In the genomic region with DNA sequence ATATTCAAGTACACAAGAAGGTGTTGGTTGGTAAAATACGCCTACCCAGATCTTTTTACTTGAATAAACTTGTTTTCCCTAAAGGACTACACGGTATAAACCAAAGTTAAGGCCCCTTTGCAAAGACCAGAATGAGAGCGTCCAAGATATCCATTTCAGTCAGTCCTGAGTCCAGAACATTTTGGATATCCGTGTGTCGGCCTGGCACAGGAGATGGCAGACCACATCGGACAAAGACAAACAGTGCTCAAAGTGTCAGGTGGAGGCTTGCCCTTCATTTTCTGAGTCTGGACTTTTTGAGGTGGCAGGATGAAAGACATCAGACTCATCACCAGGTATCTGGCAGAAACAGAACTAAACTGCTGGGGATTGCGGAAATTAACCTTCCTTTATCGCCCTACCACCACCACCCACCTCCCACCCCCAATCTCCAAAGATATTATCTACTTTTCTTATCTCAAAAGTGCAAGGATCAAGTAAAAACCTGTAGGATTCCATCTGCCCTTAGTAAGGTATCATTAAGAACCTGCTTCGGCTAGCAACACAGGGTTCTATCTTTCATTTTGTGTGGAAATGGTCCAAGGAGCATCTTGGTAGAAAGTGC, we compare ENCODE assay signal across 8 mouse cellular contexts. TPM values are rescaled to one million over a fixed set of nuclear protein-coding genes. Genes with fewer than 3 reads are reported as not detected.
A peak's percentile ranks its signal among the peaks of the same experiment; 100 is the strongest.
DNase-seq lines count a peak whose midpoint lies in the region; ATAC-seq and TF ChIP-seq lines count a peak whose summit lies in the region.

No protein-coding gene starts in this region.

- H3K27ac ChIP-seq in heart, embryonic 14.5 days (replicated peaks in 1 of 2; ENCODE audit: control insufficient read depth in 1 of 2, insufficient read depth in 1 of 2, low read depth in 2 of 2, low read length in 2 of 2) = no peak overlapping the region; a peak in 1 of 4 replicates
- 0 out of 2 replicates have a peak overlapping the region, but pooled peaks have one; percentile 13 for H3K27ac ChIP-seq in bone marrow, adult 2 months (ENCODE audit: control insufficient read depth, insufficient read depth, low read depth, low read length, poor library complexity)
- no peak overlapping the region for H3K27ac ChIP-seq in hindbrain, embryonic 12.5 days
- H3K27ac ChIP-seq in midbrain, embryonic 12.5 days (replicated peaks) = no peak overlapping the region

- 37% methylated on average over 9 of the region's 9 CpGs for WGBS in heart, embryonic 14.5 days
- WGBS in bone marrow, adult 2 months = 44% methylated on average over 9 of the region's 9 CpGs
- whole genome bisulfite sequencing in hindbrain, embryonic 12.5 days = 46% methylated on average over 9 of the region's 9 CpGs
- WGBS in midbrain, embryonic 12.5 days = 49% methylated on average over 9 of the region's 9 CpGs

- ATAC-seq in heart, embryonic 14.5 days (ENCODE audit: insufficient number of reproducible peaks, insufficient read depth, low FRiP score, low read depth) = no peak
- ATAC-seq in hindbrain, embryonic 12.5 days (ENCODE audit: low FRiP score) = no peak
- no peak for ATAC-seq in midbrain, embryonic 12.5 days (ENCODE audit: low FRiP score, low read depth)

- intact Hi-C loops in heart, postnatal 25 days (cut with DNase I) = loop anchor here (5.0 kb wide), 1 partner anchor 94 kb away; a partner anchor contains a TSS
- intact Hi-C loops in left cerebral cortex, postnatal 10 days (cut with DNase I) = no loop called here

- H3K4me2 ChIP-seq in heart, embryonic 14.5 days (ENCODE audit: low read length) = peak overlapping the region; percentile 91
- peak overlapping the region; percentile 87 for H3K4me2 ChIP-seq in hindbrain, embryonic 12.5 days (replicated peaks)
- peak overlapping the region; percentile 90 for H3K4me2 ChIP-seq in midbrain, embryonic 12.5 days (replicated peaks)

- peaks cover 12 to 53% of the 10 kb centered on the region in 2 experiments for H3K4me1 ChIP-seq in heart, embryonic 14.5 days (ENCODE audit: control insufficient read depth in 2 of 2, insufficient read depth in 2 of 2, low read length in 2 of 2)
- peaks cover 1% of the 10 kb centered on the region; the same call in 1 of the 2 replicates for H3K4me1 ChIP-seq in bone marrow, adult 2 months (ENCODE audit: control insufficient read depth, insufficient read depth, low read length)
- H3K4me1 ChIP-seq in hindbrain, embryonic 12.5 days = peaks cover 22% of the 10 kb centered on the region; the same call in 1 of the 2 replicates
- peaks cover 29% of the 10 kb centered on the region for H3K4me1 ChIP-seq in midbrain, embryonic 12.5 days

- H3K27me3 ChIP-seq in heart, embryonic 14.5 days (ENCODE audit: control insufficient read depth, insufficient read depth, low read length) = no peaks in the 10 kb centered on the region
- peaks cover 3% of the 10 kb centered on the region; the same call in 1 of the 2 replicates for H3K27me3 ChIP-seq in hindbrain, embryonic 12.5 days
- 0 out of 2 replicates have a peak, but pooled peaks cover 6% of the 10 kb centered on the region for H3K27me3 ChIP-seq in midbrain, embryonic 12.5 days

- no peak for TF ChIP-seq CTCF in bone marrow, adult 2 months (IDR thresholded peaks at IDR 0.05; ENCODE audit: control insufficient read depth, insufficient read depth, low read length)

- H3K9me3 ChIP-seq in heart, embryonic 14.5 days (ENCODE audit: control insufficient read depth, low read length) = no peaks in the 10 kb centered on the region
- H3K9me3 ChIP-seq in hindbrain, embryonic 12.5 days (replicated peaks) = no peaks in the 10 kb centered on the region
- H3K9me3 ChIP-seq in midbrain, embryonic 12.5 days = no peaks in the 10 kb centered on the region

- peak overlapping the region; percentile 82 to 98; a peak in 3 of 4 replicates for H3K4me3 ChIP-seq in heart, embryonic 14.5 days (ENCODE audit: control insufficient read depth in 1 of 2, insufficient read depth in 1 of 2, low read depth in 1 of 2, low read length in 2 of 2)
- peak overlapping the region; percentile 42 for H3K4me3 ChIP-seq in bone marrow, adult 2 months (replicated peaks; ENCODE audit: control insufficient read depth, low read depth, low read length)
- H3K4me3 ChIP-seq in hindbrain, embryonic 12.5 days = peak overlapping the region; percentile 83
- H3K4me3 ChIP-seq in midbrain, embryonic 12.5 days = peak overlapping the region; percentile 75

- peak overlapping the region; percentile 95 for H3K9ac ChIP-seq in heart, embryonic 14.5 days (ENCODE audit: low read length)
- 0 out of 2 replicates have a peak overlapping the region, but pooled peaks have one; percentile 4 for H3K9ac ChIP-seq in hindbrain, embryonic 12.5 days
- H3K9ac ChIP-seq in midbrain, embryonic 12.5 days (replicated peaks) = 0 out of 2 replicates have a peak overlapping the region, but pooled peaks have one; percentile 2

- no peak for DNase-seq in heart, postnatal 25 days (ENCODE audit: low spot score)
- no peak for DNase-seq in layer of hippocampus, adult 9-10 months (ENCODE audit: low spot score)
- DNase-seq in frontal cortex, postnatal 36 days (ENCODE audit: low spot score in 2 of 2) = no peak
- no peak for DNase-seq in left cerebral cortex, postnatal 10 days (ENCODE audit: extremely low spot score in 1 of 2, low spot score in 2 of 2)

- TF ChIP-seq POLR2A in bone marrow, adult 2 months (IDR thresholded peaks at IDR 0.05; ENCODE audit: borderline replicate concordance, control insufficient read depth, low read depth, low read length) = no peak

- H3K36me3 ChIP-seq in heart, embryonic 14.5 days (ENCODE audit: control insufficient read depth, insufficient read depth, low read length) = 0 out of 2 replicates have a peak, but pooled peaks cover 7% of the 10 kb centered on the region
- no peaks in the 10 kb centered on the region for H3K36me3 ChIP-seq in hindbrain, embryonic 12.5 days
- no peaks in the 10 kb centered on the region for H3K36me3 ChIP-seq in midbrain, embryonic 12.5 days

RNA-seq across cellular contexts. Expression of a gene that starts 1.8 kb away (rescaled TPM):
- 76.4 and 98.6 TPM in 2 replicates for polyA plus RNA-seq in heart, embryonic 14.5 days (2014; fragmentation: Nextera tagmentation; extraction: Ambion mirVana)
- 100 to 1,000 TPM; 239 to 249 TPM for total RNA-seq in heart, postnatal 25 days (2021)
- 168 and 192 TPM in 2 replicates for polyA plus RNA-seq in bone marrow, adult 2 months (2011; ENCODE audit: insufficient read depth, insufficient read length, low replicate concordance, missing spikeins)
- polyA plus RNA-seq in hindbrain, embryonic 12.5 days (2016; fragmentation: Nextera tagmentation; extraction: Ambion mirVana) = 24.6 and 26.4 TPM in 2 replicates
- 23.8 and 24.2 TPM in 2 replicates for polyA plus RNA-seq in midbrain, embryonic 12.5 days (2016; fragmentation: Nextera tagmentation; extraction: Ambion mirVana)
- 100 to 1,000 TPM in 1 of 2 experiments, 10 to 100 TPM in 1; 96.4 to 106 TPM for total RNA-seq in left cerebral cortex, postnatal 10 days (2021)

RNA-seq across cellular contexts. Expression of a gene that starts 33.1 kb away (rescaled TPM):
- 0.12 and 0.39 TPM in 2 replicates for polyA plus RNA-seq in heart, embryonic 14.5 days (2014; fragmentation: Nextera tagmentation; extraction: Ambion mirVana)
- total RNA-seq in heart, postnatal 25 days (2021) = under 1 TPM; 0.17 to 0.23 TPM
- 0.38 and 0.60 TPM in 2 replicates for polyA plus RNA-seq in bone marrow, adult 2 months (2011; ENCODE audit: insufficient read depth, insufficient read length, low replicate concordance, missing spikeins)
- polyA plus RNA-seq in hindbrain, embryonic 12.5 days (2016; fragmentation: Nextera tagmentation; extraction: Ambion mirVana) = 1.5 and 2.2 TPM in 2 replicates
- 0.92 and 1.8 TPM in 2 replicates for polyA plus RNA-seq in midbrain, embryonic 12.5 days (2016; fragmentation: Nextera tagmentation; extraction: Ambion mirVana)
- total RNA-seq in left cerebral cortex, postnatal 10 days (2021) = 1 to 10 TPM; 1.6 to 2.2 TPM

Comparison
In these comparisons a context has a peak if more than half of its experiments do, and no peak if none do; other contexts are left out.
1. H3K9ac ChIP-seq: peak in every context shown above with its lines; median percentile 95 in heart, embryonic 14.5 days; 4 in hindbrain, embryonic 12.5 days; 2 in midbrain, embryonic 12.5 days.